Mouse (Mus musculus) cerebellum, adult 2 months (tissue): ENCODE results near the gene Syt1.

Source experiments
- CTCF ChIP-seq: fragments of 200-500 bp; IDR thresholded peaks from 2 replicates; pipeline ENCODE4 v1.5.1; 2011; ENCODE audit warnings: low read depth, mild to moderate bottlenecking, control low read depth, low read length, moderate library complexity, borderline replicate concordance; ENCODE audit not compliant: insufficient read depth
- POLR2A ChIP-seq: fragments of 200-500 bp; IDR thresholded peaks from 2 replicates; pipeline ENCODE4 v1.6.1; 2011; ENCODE audit warnings: low read length, control low read depth, borderline replicate concordance; ENCODE audit not compliant: insufficient read depth

DNA sequence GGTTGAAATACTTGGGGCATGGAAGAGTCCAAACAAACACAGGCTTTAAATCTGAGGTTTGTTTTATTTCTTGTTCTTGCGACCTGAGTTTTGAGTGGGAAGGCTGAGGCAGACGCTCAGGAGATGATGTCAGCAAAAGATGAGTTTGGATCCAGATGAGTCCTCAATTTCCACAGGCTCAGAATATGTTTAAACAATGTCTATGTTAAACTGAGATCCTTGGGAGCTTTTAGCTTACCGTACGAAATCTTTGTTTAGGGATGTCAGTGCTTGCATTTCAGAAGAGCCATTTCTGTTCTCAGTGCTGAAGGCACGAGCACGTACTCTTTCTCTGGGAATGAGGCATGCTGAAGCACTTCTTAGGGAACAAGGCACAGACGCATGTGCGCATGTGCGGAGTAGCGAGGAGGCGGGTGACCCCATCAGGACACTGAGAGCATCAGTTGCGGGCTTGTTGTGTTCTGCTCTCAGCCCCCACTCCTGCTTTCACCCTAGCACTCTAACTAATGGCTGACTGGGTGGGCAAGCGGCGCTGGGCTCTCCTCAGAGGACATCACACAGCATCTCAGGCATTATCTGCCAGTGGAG is 400.6 kb downstream of the Syt1 start:
- TF ChIP-seq POLR2A (no peak), CTCF (no peak)
